Mouse (Mus musculus) NIH3T3 (cell line): Measurements from ENCODE around the gene Foxp1.

Experiments used
- DNase-seq: peaks from one replicate; pipeline ENCODE4 v3.0.0-alpha.2; 2012; ENCODE audit warnings: low read depth

The Foxp1 gene

GRCm38 (mm10) chr6:99388741-99389675 lies 133.5 kb downstream of the Foxp1 start:
- DNase-seq = no peak

DNA sequence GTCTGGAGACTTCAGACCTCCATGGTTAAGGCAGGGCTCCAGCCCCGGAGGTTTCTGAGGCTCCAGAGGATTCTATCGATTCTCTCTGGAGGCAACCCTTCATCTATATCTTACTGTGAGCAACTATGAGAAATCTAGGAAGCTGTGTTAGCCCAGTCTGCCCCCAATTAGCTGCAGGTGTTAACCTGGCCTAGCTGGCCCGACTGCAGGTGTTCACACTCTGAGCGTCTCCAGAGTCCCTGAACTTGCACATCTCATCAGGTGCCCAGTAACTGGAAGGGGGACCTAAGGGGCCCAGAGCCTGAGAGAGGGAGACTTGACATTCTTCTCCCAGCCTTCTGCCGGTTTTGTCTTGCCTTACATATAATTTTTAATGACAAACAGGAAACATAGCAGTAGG lies 134.5 kb downstream of the Foxp1 start:
- no peak for DNase-seq

- DNase-seq = peak; percentile 52
Observed at GRCm38 (mm10) chr6:99385059-99385604, 137.4 kb downstream of the Foxp1 start.

DNA sequence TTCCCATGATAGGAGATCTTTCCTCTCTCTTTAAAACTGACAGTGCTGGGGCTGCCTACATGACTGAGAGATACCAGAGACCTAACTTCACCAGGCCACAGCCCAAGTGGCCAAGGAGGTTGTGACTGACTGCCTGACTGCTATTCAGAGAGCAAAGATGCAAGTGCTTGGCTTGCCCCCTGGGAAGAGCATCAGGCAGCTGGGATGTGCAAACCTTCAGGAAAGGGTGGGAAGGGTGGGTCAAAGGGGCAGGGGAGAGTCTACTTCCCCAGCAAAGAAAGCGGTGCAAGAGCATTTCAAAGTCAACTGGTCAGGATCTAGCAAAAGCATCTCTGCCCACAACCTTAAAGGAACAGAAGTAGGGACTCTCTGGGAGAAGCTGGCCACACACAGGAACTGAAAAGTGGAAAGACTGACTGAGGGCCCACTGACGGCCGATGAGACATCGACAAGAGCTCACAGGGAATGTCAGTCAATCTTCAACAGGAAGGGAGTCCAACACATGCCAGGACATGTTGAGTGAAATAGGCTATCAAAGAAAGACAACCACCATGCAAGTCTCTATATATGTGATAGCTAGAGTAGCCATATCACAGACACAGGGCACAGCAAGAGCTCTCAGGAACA lies 138.6 kb downstream of the Foxp1 start:
- DNase-seq = no peak

GRCm38 (mm10) chr6:99380146-99380545 lies 142.4 kb downstream of the Foxp1 start:
- DNase-seq = no peak

GRCm38 (mm10) chr6:99378997-99379710 lies 143.4 kb downstream of the Foxp1 start:
- DNase-seq = no peak

GRCm38 (mm10) chr6:99377716-99378115 lies 144.8 kb downstream of the Foxp1 start:
- DNase-seq = no peak

DNA sequence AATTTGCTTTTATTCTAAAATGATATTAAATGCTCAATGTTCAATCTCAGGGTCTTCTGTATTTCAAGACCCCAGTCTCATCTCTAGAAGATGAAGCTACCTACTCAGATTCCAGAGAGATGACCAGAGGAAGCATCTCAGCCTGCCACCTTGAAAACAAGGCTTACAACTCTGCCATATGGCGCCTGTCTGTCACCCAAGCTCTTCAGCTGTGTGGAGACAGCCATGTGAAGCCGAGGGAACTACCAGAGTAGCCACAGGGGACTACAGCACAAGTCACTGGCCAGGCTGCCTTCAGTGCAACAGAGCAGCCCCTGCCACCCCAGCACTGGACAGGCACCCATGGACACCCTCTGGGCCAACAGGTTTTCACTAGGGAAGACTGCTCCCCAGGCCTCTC lies 145.4 kb downstream of the Foxp1 start:
- DNase-seq = no peak

DNA sequence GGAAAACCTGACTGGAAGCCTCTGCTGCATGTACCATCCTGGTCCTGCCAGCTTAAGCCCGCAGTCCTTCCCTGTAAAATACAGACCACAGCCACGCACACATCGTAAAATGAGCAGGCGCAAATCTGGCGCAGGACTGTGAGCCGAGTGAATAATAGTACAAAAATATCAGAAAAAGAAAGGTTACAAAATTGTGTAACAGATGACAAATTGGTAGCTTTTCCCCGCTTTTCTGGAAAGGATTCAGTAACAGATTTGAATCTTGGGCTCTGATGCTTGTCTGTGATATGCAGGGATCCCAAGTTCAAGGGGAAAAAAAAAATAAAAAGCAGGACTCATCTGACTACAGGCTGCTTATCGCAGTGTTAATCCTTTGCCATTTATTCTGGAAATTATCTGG lies 145.8 kb downstream of the Foxp1 start:
- no peak for DNase-seq

DNA sequence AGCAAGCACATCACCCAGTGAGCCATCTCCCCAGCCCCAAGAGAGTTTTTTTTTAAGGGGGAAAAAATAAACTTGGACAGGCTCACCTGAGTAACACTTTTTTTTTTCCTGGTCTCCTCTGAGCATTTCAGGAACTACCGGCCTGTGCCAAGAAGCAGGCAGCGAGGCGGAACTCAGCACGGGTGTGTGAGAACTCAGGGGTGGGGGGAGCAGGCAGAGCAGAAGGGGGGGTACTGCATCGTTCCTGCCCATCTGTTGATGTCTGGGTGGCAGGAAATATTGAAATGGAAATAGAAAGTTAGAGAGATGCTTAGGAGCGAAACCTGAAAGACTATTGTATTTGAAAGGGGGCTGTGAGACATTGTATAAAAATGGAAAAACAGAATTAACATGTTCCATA lies 146.7 kb downstream of the Foxp1 start:
- DNase-seq = no peak

GRCm38 (mm10) chr6:99375376-99375775 lies 147.1 kb downstream of the Foxp1 start:
- no peak for DNase-seq

- DNase-seq = no peak
Observed at GRCm38 (mm10) chr6:99374448-99375271, 147.9 kb downstream of the Foxp1 start.

GRCm38 (mm10) chr6:99372427-99372826 lies 150.1 kb downstream of the Foxp1 start:
- no peak for DNase-seq

DNA sequence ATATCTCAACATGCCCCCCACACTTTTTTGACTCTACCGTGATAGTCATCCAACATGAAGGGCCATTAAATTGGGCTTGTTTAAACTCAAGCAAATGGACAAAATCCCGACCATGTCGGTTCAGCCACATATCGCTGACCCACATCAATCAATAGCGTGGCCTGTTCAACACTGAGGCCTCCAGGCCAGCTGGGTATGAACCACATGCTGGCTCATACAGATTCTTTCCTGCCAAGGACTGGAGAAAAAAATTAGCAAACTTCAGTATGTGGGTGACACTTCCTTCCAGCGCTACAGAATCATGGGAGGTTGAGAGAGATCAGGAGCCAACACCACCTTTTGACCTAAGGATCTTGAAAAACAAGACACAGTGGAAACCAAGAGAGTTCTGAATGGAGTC lies 150.5 kb downstream of the Foxp1 start:
- DNase-seq = peak; percentile 31

DNA sequence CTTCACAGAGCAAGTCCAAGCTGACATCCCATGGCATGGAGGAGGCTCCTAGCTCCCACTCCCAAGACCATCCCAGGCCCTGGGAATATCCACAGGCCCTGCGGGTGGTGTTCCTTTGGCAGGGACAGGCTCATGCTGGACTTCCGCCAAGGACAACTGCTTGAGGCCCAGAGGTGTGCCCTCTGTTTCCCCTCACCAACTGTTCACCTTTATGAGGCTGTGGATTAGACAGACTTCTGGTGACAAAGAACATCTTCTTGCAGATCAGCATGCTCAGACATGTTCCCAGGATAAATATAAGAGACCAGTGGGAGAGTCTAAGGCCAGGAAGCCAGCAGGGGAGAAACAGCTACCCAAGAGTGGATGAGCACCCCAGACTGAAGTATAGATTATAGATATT lies 152.6 kb downstream of the Foxp1 start:
- no peak for DNase-seq

GRCm38 (mm10) chr6:99369156-99369555 lies 153.4 kb downstream of the Foxp1 start:
- no peak for DNase-seq

- DNase-seq = no peak
Observed at GRCm38 (mm10) chr6:99368118-99368753, 154.3 kb downstream of the Foxp1 start.

- DNase-seq = no peak
Observed at GRCm38 (mm10) chr6:99364545-99364944, 158.0 kb downstream of the Foxp1 start.

DNA sequence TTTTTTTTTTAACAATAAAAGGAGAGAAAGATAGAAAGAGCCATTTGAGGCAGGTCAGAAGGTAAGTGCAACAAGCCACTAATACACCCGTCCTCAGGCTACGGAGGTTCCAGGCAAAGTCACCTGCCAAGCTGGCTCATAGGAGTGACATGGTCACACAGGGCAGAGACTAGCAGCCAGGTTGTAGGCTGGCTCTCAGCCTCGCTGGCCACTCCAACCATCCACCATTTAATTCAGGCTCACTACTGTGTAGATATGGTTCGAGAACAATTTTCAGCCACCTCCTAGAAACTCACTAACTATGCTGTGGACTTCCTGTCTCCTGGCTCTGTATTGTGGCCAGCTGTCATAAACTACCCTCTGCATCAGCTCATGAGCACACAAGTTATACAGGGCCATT lies 161.9 kb downstream of the Foxp1 start:
- DNase-seq = no peak

DNA sequence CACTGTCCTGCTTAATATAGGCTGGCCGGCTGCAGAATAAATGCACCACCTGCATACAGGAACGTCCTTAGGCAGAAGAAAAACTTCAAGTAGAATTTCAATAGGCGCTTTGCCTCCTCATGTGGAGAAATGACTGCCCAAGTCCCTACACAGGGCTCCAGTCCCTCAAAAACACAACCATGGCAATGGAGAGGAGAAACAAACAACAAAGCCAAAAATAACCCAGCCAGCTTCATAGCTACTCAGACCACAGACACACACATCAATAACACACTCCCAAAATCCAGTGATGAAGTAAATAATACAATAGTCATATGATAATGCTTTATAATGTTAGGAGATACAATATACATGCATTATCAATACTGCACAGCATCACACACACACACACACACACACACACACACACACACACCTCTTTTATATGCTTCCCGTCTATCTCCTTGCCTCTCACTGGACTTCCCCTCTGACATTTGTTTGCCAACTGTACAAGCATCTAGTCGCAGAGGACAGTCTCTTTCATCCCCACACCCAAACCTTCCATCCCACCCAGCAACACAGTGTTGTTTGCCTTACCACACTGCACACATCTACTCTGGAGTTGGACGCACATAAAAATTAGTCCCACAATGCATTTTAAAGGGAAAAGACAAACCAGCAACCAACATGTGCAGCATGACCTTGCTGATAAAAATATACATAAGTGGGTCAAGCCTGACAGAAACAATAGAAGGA lies 162.6 kb downstream of the Foxp1 start:
- no peak for DNase-seq
